Mouse (Mus musculus) olfactory bulb, adult 2 months (tissue): ENCODE data around the gene Cdkn2d.

Source experiments
- CTCF ChIP-seq: fragments of 200-500 bp; IDR thresholded peaks from 2 replicates; pipeline ENCODE4 v1.5.1; 2012; ENCODE audit warnings: low read depth, mild to moderate bottlenecking, low read length, moderate library complexity; ENCODE audit not compliant: insufficient read depth
- POLR2A ChIP-seq: fragments of 200-500 bp; IDR thresholded peaks from 2 replicates; pipeline ENCODE4 v1.6.1; 2012; ENCODE audit warnings: mild to moderate bottlenecking, low read depth, low read length, moderate library complexity; ENCODE audit not compliant: insufficient read depth

GRCm38 (mm10) chr9:21274336-21274735 lies 16.9 kb downstream of the Cdkn2d start:
- TF ChIP-seq CTCF (no peak), POLR2A (no peak)
